Mouse (Mus musculus) thymus, postnatal 4 days (tissue): ENCODE measurements at regions not wholly inside any gene's neighbourhood (a gene's known extent, or its start where the extent isn't known, plus 50 kb on each side); places are given as distances from the start of the nearest gene placed in this dataset.
A peak's percentile ranks its signal among the peaks of the same experiment; 100 is the strongest.

Source experiments
- DNase-seq: peaks from one replicate; pipeline ENCODE4 v3.0.0; 2021

DNA sequence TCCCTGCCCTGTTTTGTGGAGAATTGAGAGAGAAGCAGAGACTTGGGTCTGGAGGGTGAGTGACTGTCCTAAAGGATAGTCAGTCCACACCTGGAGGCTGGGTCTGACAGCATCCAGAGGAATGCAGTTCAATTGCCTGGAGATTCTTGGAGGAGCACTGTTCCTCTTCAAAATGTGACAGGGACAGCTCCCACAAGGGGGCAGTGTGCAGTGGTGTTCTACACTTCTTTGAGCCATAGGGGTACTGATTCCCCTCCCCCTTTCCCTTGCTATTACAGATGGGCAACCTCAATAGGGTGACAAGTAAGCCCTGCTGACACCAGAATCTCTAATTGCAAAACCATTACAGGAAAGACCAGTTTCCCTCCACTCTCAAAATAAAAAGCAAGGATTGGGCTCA is 63.7 kb upstream of the Gm773 start:
- peak; percentile 28 for DNase-seq

DNA sequence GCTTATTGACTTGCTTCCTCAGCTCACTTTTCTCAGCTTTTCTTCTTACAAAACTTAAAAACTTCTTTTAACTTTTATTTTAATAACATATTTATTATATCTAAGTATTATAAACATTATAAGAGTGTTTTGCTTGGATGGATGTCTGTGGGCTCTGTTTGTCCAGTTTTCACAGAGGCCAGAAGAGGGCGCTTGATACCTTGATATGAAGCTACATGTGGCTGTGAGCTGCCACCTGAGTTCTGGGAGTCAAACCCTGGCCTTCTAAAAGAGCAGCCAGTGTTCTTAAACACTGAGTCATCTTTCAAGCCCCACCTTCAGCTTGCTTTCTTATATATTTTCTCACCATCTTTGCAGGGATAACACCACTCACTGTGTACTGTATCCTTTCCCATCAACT is 61.5 kb upstream of the Gm773 start:
- peak; percentile 14 for DNase-seq

GRCm38 (mm10) chrX:56269706-56270105 is 57.0 kb upstream of the Gm773 start:
- no peak for DNase-seq
